Mouse (Mus musculus) adrenal gland, postnatal 25 days (tissue): Measurements from ENCODE around the gene Pla2g4b. TPM values are rescaled to one million over a fixed set of nuclear protein-coding genes. Genes with fewer than 3 reads are reported as not detected.
A peak's percentile ranks its signal among the peaks of the same experiment; 100 is the strongest.

Experiments
- DNase-seq: peaks from one replicate; pipeline ENCODE4 v3.0.0; 2021; ENCODE audit warnings: mixed read lengths
- total RNA-seq: library from RNA; stranded (reverse); gene quantifications from 2 replicates; pipeline ENCODE4 v1.2.3, GENCODE M21; 2021

Gene Pla2g4b
- total RNA-seq, 1 experiment from 2014 or later, result 3.9 TPM

DNA sequence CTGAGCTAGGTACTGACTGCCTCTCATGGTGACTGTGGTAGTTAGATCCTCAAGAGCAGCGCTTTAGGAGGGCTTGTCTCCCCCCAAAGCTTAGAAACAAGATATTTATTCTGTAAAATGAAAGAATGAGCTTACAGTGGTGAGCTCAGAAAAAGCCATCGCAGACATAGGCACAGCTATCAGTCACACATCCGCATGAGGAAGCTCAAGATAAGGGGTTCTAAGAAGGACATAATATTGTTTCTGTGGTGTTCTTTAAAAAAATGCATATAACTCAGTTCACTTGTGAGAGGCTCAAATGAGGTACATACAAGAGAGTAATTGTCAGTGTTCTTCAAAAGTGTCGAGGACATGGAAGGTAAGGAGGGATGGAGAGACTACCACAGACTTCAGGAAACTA, 17.3 kb upstream of the Pla2g4b start:
- no peak for DNase-seq

GRCm38 (mm10) chr2:120017599-120017998, 15.6 kb upstream of the Pla2g4b start:
- DNase-seq, result no peak

DNA sequence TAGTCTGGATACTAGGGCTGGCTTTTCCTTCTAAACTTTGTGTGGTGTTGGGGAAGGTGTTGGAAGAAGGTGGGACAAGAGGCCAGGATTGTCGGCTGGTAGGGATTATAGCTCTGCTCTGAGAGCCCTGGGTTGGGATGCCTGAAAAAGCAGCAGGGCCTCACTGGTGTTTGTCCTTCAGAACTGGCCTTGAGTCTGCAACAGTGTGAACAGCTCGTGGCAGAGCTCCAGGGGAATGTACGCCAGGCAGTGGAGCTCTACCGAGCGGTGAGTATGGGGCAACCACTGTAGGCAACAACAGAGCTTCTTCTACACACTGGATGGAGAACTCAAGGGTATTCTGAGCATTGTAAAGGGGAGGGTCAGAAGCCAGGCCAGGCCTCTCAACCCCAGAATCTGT, 8.9 kb upstream of the Pla2g4b start:
- DNase-seq, result peak; percentile 86

GRCm38 (mm10) chr2:120026984-120027949, 6.0 kb upstream of the Pla2g4b start, which contains the start of the genes Jmjd7 and Gm28042:
TSS of gene Jmjd7 (plus strand) at chr2:120027483.
TSS of gene Gm28042 (plus strand) at chr2:120027493.
- peak; percentile 95 for DNase-seq

DNA sequence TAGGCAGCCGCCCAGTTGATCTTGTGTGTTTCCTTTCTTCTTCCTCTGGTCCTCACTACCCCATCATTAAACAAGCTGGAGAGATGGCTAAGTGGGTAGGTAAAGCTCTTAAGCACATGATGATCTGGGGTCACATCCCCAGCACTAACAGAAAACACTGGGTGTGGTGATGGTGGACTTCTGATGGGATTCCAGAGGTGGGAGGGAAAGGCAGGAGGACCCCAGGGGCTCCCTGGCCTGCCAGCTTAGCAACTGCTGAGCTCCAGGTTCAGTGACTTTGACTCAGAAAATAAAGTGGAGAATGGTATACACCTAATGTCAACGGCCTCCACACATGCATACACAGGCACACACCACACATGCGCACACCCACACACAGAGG, 5.3 kb upstream of the Pla2g4b start:
- no peak for DNase-seq

GRCm38 (mm10) chr2:120030380-120030779, 2.8 kb upstream of the Pla2g4b start:
- DNase-seq, result no peak

DNA sequence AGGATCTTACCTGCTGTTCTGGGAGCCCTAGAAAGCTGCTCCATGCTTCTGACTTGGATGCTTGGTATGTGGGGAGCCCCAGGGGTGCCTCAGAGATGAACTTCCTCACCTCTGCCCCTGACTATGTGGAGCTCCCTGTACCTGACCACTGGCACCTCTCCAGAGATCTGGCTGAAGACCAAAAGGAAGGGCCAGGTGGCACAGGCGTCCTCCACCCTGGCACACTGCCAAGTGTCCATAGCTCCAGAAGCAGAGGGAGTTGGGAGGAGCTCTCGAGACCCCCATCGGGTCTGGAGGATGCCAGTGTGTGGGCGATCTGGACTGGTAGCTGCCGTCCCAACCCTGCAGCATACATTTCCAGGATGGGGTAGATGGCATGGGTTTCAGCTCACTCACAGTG, 509 bp downstream of the Pla2g4b start:
- DNase-seq, result no peak

GRCm38 (mm10) chr2:120037744-120038143, 4.5 kb downstream of the Pla2g4b start:
- DNase-seq, result no peak

- DNase-seq, result no peak
These were observed 7.8 kb downstream of the Pla2g4b start for GRCm38 (mm10) chr2:120040991-120041390.

- DNase-seq, result no peak
These were observed 10.9 kb downstream of the Pla2g4b start for GRCm38 (mm10) chr2:120044101-120044603.

DNA sequence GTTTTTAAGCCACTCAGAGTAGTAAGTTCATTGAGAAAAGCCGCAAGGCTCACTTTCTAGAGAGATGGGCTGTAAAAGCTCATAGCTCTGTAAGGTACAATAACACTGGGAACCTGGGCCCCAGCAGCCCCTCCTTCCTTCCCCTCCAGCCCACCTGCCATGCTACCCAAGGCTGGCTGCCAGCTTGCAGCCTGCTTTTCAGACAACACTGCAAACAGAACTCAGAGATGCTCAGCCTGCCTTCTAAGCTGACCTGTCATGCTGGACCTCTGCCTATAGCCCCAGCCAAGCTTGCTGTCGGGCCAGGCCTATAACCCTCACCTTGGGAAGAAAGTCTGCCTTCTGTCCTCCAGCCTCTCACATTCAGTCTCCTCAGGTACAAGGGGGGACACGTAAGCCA, 11.5 kb downstream of the Pla2g4b start:
- DNase-seq, result no peak

DNA sequence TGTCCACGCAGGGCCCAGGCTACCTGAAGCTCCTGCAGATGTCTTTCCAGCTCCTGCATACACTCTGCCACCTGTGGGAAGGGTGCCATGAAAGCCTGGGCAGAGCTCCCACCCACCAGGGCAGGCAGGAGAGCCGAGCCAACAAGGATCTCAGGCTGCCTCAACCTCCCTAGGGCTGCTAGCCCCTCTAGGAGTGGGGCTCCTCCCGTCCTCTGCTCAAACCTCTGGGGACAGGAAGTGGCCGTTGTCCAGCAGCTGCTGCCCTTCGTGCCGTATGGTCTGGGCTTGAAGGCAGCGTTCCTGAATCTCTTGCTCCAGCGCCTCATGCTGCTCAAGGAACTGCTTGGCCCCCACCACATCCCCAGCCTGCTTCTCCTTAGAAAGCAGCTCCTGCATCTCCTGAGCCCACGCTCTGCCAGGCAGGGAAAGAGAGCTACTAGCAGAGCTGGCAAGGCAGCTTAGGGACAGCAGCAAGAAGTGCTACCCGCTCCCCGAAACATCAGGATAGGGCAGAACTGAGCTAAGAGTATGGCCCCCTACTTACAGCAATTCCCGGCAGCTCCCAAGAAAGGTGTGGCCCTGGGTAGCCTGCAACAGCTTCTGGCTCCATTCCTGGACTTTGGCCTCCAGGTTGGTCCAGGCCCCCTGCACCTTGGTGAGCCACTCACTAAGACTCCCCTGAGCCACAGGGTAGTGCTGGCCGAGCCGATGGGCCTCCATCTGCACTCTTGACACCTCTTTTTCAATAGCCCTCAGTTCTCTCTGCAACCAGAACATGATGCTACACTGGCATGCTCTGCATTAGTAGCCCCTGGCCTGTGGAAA, 13.5 kb downstream of the Pla2g4b start:
- DNase-seq, result no peak

GRCm38 (mm10) chr2:120048173-120048572, 15.0 kb downstream of the Pla2g4b start:
- DNase-seq, result no peak

- DNase-seq, result peak; percentile 59
These were observed 16.5 kb downstream of the Pla2g4b start for GRCm38 (mm10) chr2:120049632-120050274.

GRCm38 (mm10) chr2:120051405-120051804, 18.2 kb downstream of the Pla2g4b start:
- no peak for DNase-seq

DNA sequence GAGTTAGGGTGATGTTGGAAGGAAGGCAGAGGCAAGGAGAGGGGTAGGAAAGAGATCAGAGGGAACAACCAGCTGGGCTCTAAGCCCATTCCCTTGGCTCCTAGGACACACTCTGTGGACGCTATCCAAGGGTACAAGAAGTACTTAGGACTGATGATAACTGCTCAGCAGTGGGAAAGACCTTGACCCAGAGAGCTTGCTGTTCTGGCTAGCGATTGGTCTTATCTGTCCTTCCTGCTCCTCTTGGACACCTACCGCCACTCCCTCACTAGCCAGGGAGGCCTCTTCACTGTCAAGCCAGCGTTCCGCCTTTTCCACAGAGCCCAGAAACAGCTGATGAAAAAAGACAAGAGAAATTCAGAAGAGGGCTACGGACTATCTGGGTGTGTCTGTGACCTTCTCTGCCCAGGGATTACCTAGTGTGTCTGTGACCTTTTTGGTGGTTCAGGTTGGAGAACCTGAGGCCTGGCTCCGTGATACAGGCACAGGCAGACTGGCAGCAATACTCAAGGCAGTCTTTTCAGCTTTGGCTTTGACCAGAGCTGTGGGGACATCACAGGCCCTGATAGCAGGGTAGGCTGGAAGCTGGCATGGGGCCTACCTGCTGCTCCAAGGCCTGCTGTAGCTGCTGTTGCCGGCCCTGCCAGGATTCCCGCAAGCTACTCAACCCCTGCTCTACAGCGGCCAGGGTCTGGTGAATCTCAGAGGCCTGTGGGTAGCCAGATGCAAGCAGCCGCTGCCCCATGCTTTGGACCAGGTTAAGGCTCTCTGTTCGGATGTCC, 21.7 kb downstream of the Pla2g4b start:
- peak; percentile 49 for DNase-seq

- no peak for DNase-seq
These were observed 22.7 kb downstream of the Pla2g4b start for GRCm38 (mm10) chr2:120055923-120056322.

GRCm38 (mm10) chr2:120058818-120059217, 25.6 kb downstream of the Pla2g4b start:
- no peak for DNase-seq

DNA sequence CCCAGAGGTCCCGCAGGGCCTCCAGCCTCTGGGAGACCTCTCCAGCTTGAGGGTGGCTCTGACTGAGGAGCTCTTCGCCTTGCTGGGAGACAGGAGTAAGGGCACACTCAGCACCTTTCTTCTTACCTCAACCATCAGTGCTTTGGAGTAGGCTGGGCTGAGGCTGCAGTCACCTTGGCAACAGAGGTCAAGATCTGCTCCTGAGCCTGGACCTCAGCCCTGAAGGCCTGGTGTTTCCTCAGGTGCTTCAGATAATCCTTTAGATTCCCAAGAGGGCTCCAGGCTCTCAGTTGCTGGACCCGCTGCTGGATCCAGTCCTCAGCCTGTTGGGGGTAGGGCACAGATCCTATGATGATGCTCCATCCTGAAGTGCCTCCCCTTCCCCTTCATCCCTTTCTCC, 26.2 kb downstream of the Pla2g4b start:
- no peak for DNase-seq

DNA sequence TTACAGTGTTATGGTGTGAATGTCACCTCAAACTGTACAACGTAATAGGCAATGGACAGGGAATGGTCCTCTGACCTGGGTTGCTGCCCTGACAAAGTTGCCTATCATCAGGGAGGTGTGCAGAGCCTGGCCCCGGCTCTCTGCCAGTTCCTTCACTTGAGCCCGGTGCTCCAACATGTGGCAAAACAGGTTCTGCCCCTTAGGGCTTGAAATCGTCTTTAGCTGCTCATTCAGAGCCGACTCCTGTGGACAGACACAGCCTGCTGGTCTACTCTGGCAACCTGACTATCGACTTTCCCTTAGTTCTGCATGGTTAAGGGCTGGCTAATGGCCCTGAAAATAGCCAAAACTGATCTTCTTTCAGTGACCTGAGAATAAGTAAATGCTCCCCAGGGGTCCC, 27.0 kb downstream of the Pla2g4b start:
- no peak for DNase-seq

GRCm38 (mm10) chr2:120060651-120061050, 27.4 kb downstream of the Pla2g4b start:
- no peak for DNase-seq
